Mouse (Mus musculus) brain, embryonic 14.5 days (tissue): ENCODE results near the gene Ube2l3.

Experiments used
- CTCF ChIP-seq: fragments of 200-500 bp; IDR thresholded peaks from 2 replicates; pipeline ENCODE4 v1.5.1; 2012; ENCODE audit warnings: inconsistent platforms, mild to moderate bottlenecking, moderate library complexity, borderline replicate concordance; ENCODE audit not compliant: insufficient read depth, insufficient read length; ENCODE audit errors: extremely low read depth
- POLR2A ChIP-seq: fragments of 200-500 bp; IDR thresholded peaks from 2 replicates; pipeline ENCODE4 v1.6.1; 2012; ENCODE audit warnings: mild to moderate bottlenecking, inconsistent platforms, borderline replicate concordance; ENCODE audit not compliant: poor library complexity, insufficient read depth, insufficient read length, severe bottlenecking; ENCODE audit errors: extremely low read depth

DNA sequence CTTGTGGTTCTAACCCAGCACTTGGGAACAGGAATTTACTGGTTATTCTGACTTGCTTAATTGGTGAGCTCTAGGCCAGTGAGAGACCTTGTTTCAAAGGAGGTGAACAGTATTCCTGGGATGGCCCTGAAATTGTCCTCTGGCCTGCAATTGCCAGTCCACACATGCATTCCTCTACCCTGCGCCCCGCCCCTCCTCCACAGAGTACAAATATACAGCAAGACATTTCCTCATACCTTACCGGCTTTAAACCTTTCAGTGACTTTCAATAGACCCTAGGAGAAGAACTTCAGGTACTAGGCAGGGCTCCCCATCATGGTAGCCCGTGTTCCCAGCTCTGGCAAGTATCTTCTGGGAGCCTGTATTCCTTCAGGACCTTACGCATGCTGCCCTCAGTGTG is 23.1 kb upstream of the Ube2l3 start:
- no peak for TF ChIP-seq CTCF
- TF ChIP-seq POLR2A, result no peak
